Mouse (Mus musculus) erythroblast, embryonic 14.5 days (primary cell): Measurements from ENCODE around the gene Timm22. TPM values are rescaled to one million over a fixed set of nuclear protein-coding genes. Genes with fewer than 3 reads are reported as not detected.

Experiments
- H3K27me3 ChIP-seq: 2 replicates; pipeline ENCODE4 v1.6.1; 2012; ENCODE audit warnings: inconsistent platforms; ENCODE audit not compliant: control insufficient read depth
- H3K36me3 ChIP-seq: 2 replicates; pipeline ENCODE4 v1.6.1; 2012; ENCODE audit warnings: mild to moderate bottlenecking, inconsistent platforms; ENCODE audit not compliant: control insufficient read depth
- H3K4me1 ChIP-seq: 2 replicates; pipeline ENCODE4 v1.6.1; 2012; ENCODE audit warnings: inconsistent platforms; ENCODE audit not compliant: control insufficient read depth
- H3K4me3 ChIP-seq: replicated peaks from 2 replicates; pipeline ENCODE3; 2012; ENCODE audit warnings: moderate library complexity, mild to moderate bottlenecking, inconsistent platforms
- H3K9me3 ChIP-seq: 2 replicates; pipeline ENCODE4 v1.6.1; 2012; ENCODE audit warnings: low read length, inconsistent platforms, mixed read lengths; ENCODE audit not compliant: control insufficient read depth
- GATA1 ChIP-seq: IDR thresholded peaks from 2 replicates; pipeline ENCODE4 v1.6.1; 2012; ENCODE audit warnings: low read length, inconsistent platforms, mixed read lengths
- TAL1 ChIP-seq: IDR thresholded peaks from 3 replicates; pipeline ENCODE4 v1.6.1; 2012; ENCODE audit warnings: low read length, inconsistent platforms, mixed read lengths
- polyA plus RNA-seq: library from polyadenylated mRNA; stranded (reverse); fragments of >175 nt; gene quantifications from 2 replicates; pipeline ENCODE4 v1.2.3, GENCODE M21; 2012

The Timm22 gene
- polyA plus RNA-seq, 1 experiment = 0.77 TPM

- TF ChIP-seq TAL1 = no peak
- no peak for TF ChIP-seq GATA1
- Histone ChIP-seq H3K9me3 (no peaks in the 10 kb centered on the region), H3K4me1 (no peaks in the 10 kb centered on the region), H3K27me3 (no peaks in the 10 kb centered on the region), H3K36me3 (no peaks in the 10 kb centered on the region), H3K4me3 (no peak overlapping the region)
These were observed 54.4 kb downstream of the Timm22 start for GRCm38 (mm10) chr11:76461201-76461600.

GRCm38 (mm10) chr11:76461696-76462095 lies 54.9 kb downstream of the Timm22 start:
- Histone ChIP-seq H3K36me3 (no peaks in the 10 kb centered on the region), H3K9me3 (no peaks in the 10 kb centered on the region), H3K4me3 (no peak overlapping the region), H3K27me3 (no peaks in the 10 kb centered on the region), H3K4me1 (no peaks in the 10 kb centered on the region)
- TF ChIP-seq TAL1 (no peak), GATA1 (no peak)

GRCm38 (mm10) chr11:76465879-76466278 lies 59.1 kb downstream of the Timm22 start:
- TF ChIP-seq TAL1 = no peak
- TF ChIP-seq GATA1 = no peak
- Histone ChIP-seq H3K27me3 (no peaks in the 10 kb centered on the region), H3K4me3 (no peak overlapping the region), H3K4me1 (no peaks in the 10 kb centered on the region), H3K36me3 (no peaks in the 10 kb centered on the region), H3K9me3 (no peaks in the 10 kb centered on the region)

Other genes with a start within 250 kb of the Timm22 start
- 1.0 and 1.8 TPM in 2 replicates for gene Vps53, start 227.3 kb upstream of the Timm22 start, polyA plus RNA-seq
- gene Fam57a, start 227.3 kb upstream of the Timm22 start, polyA plus RNA-seq = not detected in 2 replicates
- gene Dbil5, start 189.3 kb upstream of the Timm22 start, polyA plus RNA-seq = not detected in 2 replicates
- 0.04 and 0.07 TPM in 2 replicates for gene Gemin4, start 189.3 kb upstream of the Timm22 start, polyA plus RNA-seq
- 0.77 and 0.79 TPM in 2 replicates for gene Mrm3, start 163.2 kb upstream of the Timm22 start, polyA plus RNA-seq
- 0.15 and 0.16 TPM in 2 replicates for gene Glod4, start 163.2 kb upstream of the Timm22 start, polyA plus RNA-seq
- gene Nxn, start 7.8 kb upstream of the Timm22 start, polyA plus RNA-seq = 0.04 and 0.08 TPM in 2 replicates
- 0.03 and 0.04 TPM in 2 replicates for gene Abr, start 215.4 kb downstream of the Timm22 start, polyA plus RNA-seq